Mouse (Mus musculus): ENCODE results near the gene Prkab1. TPM values are rescaled to one million over a fixed set of nuclear protein-coding genes. Genes with fewer than 3 reads are reported as not detected.

Gene Prkab1
- polyA plus RNA-seq, 1 experiment = 140 TPM

DNA sequence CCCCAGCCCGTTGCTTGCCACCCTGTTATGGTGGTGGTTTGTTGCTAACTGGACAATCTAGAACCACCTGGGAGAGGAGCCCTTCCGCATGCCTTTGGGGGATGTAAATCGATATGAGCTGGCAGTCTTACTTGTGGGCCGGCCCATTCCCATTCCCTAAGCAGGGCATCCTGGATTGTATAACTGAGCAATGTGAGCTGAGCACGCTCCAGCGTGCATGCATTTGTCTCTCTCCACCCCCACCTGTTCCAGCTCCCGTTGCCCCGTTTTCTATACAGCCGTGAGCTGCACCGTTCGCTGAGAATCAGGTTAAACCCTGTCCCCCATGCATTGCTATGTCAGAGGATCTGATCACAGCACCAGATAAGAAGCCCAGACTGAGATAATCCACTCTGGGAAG, 32.6 kb downstream of the Prkab1 start:
- H3K4me3 ChIP-seq (replicated peaks) = no peak overlapping the region
- peaks cover 93% of the 10 kb centered on the region for H3K36me3 ChIP-seq (replicated peaks; ENCODE audit: low read length)
- TF ChIP-seq GATA1 (IDR thresholded peaks at IDR 0.05; ENCODE audit: borderline replicate concordance, low read length) = no peak
- no peak for TF ChIP-seq FLI1 (IDR thresholded peaks at IDR 0.05; ENCODE audit: low read length)
- peaks cover 3% of the 10 kb centered on the region; the same call in 1 of the 2 replicates for H3K9me3 ChIP-seq
- no peaks in the 10 kb centered on the region for H3K4me1 ChIP-seq
- H3K27me3 ChIP-seq (replicated peaks) = no peaks in the 10 kb centered on the region

- no peak for TF ChIP-seq FLI1 (IDR thresholded peaks at IDR 0.05; ENCODE audit: low read length)
- TF ChIP-seq GATA1 (IDR thresholded peaks at IDR 0.05; ENCODE audit: borderline replicate concordance, low read length) = no peak
- H3K4me3 ChIP-seq (replicated peaks) = no peak overlapping the region
- peaks cover 3% of the 10 kb centered on the region; the same call in 1 of the 2 replicates for H3K9me3 ChIP-seq
- no peaks in the 10 kb centered on the region for H3K27me3 ChIP-seq (replicated peaks)
- no peaks in the 10 kb centered on the region for H3K4me1 ChIP-seq
- H3K36me3 ChIP-seq (replicated peaks; ENCODE audit: low read length) = peaks cover 98% of the 10 kb centered on the region
Observed at GRCm38 (mm10) chr5:115987284-115987683, 37.0 kb downstream of the Prkab1 start.

GRCm38 (mm10) chr5:115985101-115985500, 39.2 kb downstream of the Prkab1 start:
- H3K36me3 ChIP-seq (replicated peaks; ENCODE audit: low read length) = peaks cover 96% of the 10 kb centered on the region
- TF ChIP-seq GATA1 (IDR thresholded peaks at IDR 0.05; ENCODE audit: borderline replicate concordance, low read length) (no peak), FLI1 (IDR thresholded peaks at IDR 0.05; ENCODE audit: low read length) (no peak)
- no peaks in the 10 kb centered on the region for H3K27me3 ChIP-seq (replicated peaks)
- H3K4me1 ChIP-seq = no peaks in the 10 kb centered on the region
- no peaks in the 10 kb centered on the region for H3K9me3 ChIP-seq
- no peak overlapping the region for H3K4me3 ChIP-seq (replicated peaks)

- no peaks in the 10 kb centered on the region for H3K9me3 ChIP-seq
- peaks cover 96% of the 10 kb centered on the region for H3K36me3 ChIP-seq (replicated peaks; ENCODE audit: low read length)
Observed at GRCm38 (mm10) chr5:115984392-115984791, 39.9 kb downstream of the Prkab1 start.

DNA sequence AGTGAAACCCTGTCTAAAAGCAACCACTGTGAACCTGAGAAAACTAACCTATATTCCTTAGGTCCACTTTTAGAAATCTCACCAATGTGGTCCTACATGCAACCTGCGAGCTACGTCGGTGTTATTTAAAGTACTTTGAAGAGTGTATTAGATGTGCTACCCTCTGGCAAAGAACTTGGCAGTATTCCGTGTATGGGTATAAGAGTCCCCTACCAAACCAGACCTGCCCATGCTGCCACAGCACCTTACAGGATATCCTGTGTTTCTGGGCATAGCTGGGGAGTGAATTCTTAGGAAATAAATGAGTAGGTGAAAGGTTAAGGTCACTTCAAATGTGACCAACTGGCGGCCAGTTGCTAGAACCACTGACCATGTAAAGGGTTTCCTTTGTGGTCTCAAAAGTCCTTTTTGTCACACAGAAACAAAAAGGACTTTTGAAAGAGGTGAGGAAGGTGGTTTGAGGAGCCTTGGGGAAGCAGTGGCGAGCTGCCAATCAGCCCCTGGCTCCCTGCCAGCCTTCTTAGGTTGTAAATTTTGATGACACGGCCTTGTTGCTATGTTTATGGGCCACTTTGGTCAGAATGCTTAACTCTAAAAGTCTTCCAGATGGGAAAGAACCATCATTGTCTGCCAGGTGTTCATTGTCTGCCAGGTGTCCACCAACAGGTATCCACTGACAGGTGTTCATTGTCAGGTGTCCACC, 41.5 kb downstream of the Prkab1 start:
- peaks cover 96% of the 10 kb centered on the region for H3K36me3 ChIP-seq (replicated peaks; ENCODE audit: low read length)
- H3K4me1 ChIP-seq = peaks cover 15% of the 10 kb centered on the region
- no peak overlapping the region for H3K4me3 ChIP-seq (replicated peaks)
- H3K9me3 ChIP-seq = no peaks in the 10 kb centered on the region
- H3K27me3 ChIP-seq (replicated peaks) = no peaks in the 10 kb centered on the region
- TF ChIP-seq GATA1 (IDR thresholded peaks at IDR 0.05; ENCODE audit: borderline replicate concordance, low read length) = no peak
- no peak for TF ChIP-seq FLI1 (IDR thresholded peaks at IDR 0.05; ENCODE audit: low read length)

More at GRCm38 (mm10) chr5:115984392-115984791, 39.9 kb downstream of the Prkab1 start:
- TF ChIP-seq FLI1 (IDR thresholded peaks at IDR 0.05; ENCODE audit: low read length) (no peak), GATA1 (IDR thresholded peaks at IDR 0.05; ENCODE audit: borderline replicate concordance, low read length) (no peak)
- no peak overlapping the region for H3K4me3 ChIP-seq (replicated peaks)
- no peaks in the 10 kb centered on the region for H3K27me3 ChIP-seq (replicated peaks)
- peaks cover 1% of the 10 kb centered on the region; the same call in 1 of the 2 replicates for H3K4me1 ChIP-seq

DNA sequence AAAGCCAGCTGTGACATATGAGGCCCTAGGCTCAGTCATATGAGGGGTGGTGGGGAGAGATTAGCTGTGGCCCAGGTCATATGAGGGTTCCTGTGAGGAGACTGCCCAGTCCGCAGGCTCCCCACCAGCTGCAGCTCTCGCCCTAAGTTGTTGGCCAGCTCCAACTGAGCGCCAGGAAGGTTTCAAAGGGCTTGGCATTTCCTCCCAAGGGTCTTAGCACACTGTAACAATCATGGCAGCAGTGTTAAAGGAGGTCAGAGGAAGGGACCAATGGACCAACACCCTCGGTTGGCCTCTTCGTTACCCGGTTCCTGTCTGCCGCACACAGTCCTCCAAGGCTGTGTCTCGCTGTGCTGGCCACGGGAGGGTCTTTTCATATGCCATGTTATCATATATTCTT, 43.8 kb downstream of the Prkab1 start:
- Histone ChIP-seq H3K4me1 (peaks cover 25% of the 10 kb centered on the region), H3K9me3 (no peaks in the 10 kb centered on the region), H3K27me3 (replicated peaks) (no peaks in the 10 kb centered on the region), H3K36me3 (replicated peaks; ENCODE audit: low read length) (peaks cover 98% of the 10 kb centered on the region), H3K4me3 (replicated peaks) (no peak overlapping the region)
- TF ChIP-seq FLI1 (IDR thresholded peaks at IDR 0.05; ENCODE audit: low read length) (no peak), GATA1 (IDR thresholded peaks at IDR 0.05; ENCODE audit: borderline replicate concordance, low read length) (no peak)

DNA sequence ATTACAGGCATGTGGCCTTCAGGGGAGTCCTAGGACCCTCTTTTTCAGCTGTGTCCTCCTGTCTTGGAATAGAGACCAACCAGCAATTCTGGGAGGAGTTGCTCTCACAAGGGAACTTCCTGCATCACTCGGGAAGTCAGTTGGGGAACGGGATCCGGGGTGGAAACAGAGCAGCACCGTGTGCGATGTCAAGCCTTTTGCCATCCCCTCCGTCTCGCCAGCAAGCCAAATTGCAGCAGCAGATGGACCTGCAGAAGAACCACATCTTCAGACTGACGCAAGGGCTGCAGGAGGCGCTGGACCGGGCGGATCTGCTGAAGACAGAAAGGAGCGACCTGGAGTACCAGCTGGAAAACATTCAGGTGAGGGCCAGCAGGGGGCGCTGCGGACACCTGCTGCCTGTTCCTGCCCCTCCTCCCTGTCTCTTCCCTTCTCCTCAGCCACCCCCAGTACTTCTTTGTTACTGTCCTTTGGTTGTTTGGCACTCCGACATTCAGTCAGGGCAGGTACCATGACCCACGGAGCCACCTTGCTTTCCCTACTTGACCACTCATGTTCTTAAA, 45.1 kb downstream of the Prkab1 start:
- no peak for TF ChIP-seq FLI1 (IDR thresholded peaks at IDR 0.05; ENCODE audit: low read length)
- TF ChIP-seq GATA1 (IDR thresholded peaks at IDR 0.05; ENCODE audit: borderline replicate concordance, low read length) = no peak
- Histone ChIP-seq H3K4me1 (peaks cover 25% of the 10 kb centered on the region), H3K27me3 (replicated peaks) (no peaks in the 10 kb centered on the region), H3K4me3 (replicated peaks) (no peak overlapping the region), H3K36me3 (replicated peaks; ENCODE audit: low read length) (peaks cover 98% of the 10 kb centered on the region), H3K9me3 (no peaks in the 10 kb centered on the region)

- Histone ChIP-seq H3K4me3 (replicated peaks) (peak overlapping the region; percentile 25), H3K4me1 (peaks cover 25% of the 10 kb centered on the region), H3K27me3 (replicated peaks) (no peaks in the 10 kb centered on the region), H3K36me3 (replicated peaks; ENCODE audit: low read length) (peaks cover 97% of the 10 kb centered on the region), H3K9me3 (no peaks in the 10 kb centered on the region)
- no peak for TF ChIP-seq GATA1 (IDR thresholded peaks at IDR 0.05; ENCODE audit: borderline replicate concordance, low read length)
- TF ChIP-seq FLI1 (IDR thresholded peaks at IDR 0.05; ENCODE audit: low read length) = no peak
Observed at GRCm38 (mm10) chr5:115978255-115978654, 46.1 kb downstream of the Prkab1 start.

GRCm38 (mm10) chr5:115977757-115978156, 46.6 kb downstream of the Prkab1 start:
- Histone ChIP-seq H3K36me3 (replicated peaks; ENCODE audit: low read length) (peaks cover 97% of the 10 kb centered on the region), H3K27me3 (replicated peaks) (no peaks in the 10 kb centered on the region), H3K4me3 (replicated peaks) (peak overlapping the region; percentile 58), H3K9me3 (no peaks in the 10 kb centered on the region), H3K4me1 (peaks cover 25% of the 10 kb centered on the region)
- TF ChIP-seq GATA1 (IDR thresholded peaks at IDR 0.05; ENCODE audit: borderline replicate concordance, low read length) = no peak
- TF ChIP-seq FLI1 (IDR thresholded peaks at IDR 0.05; ENCODE audit: low read length) = no peak

DNA sequence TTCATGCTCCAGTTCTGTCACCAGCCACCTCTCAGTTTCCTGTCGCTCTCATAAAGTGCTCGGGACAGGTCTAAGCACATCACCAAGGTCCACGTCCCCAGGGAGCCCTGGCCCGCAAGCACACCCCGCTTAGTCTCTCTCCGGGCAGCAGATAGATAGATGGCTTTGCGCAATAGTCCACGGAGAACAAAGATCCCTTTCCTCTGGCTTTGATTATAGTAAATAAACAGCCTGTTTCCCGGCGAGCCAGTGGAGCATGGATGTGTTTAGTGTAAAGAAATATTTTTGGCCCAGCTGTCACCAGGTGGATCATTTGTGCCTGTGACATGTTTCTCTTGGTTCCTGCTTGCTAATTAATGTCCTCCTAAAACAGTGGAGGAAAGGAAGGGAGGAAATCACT, 47.0 kb downstream of the Prkab1 start:
- no peaks in the 10 kb centered on the region for H3K9me3 ChIP-seq
- peaks cover 25% of the 10 kb centered on the region for H3K4me1 ChIP-seq
- H3K36me3 ChIP-seq (replicated peaks; ENCODE audit: low read length) = peaks cover 96% of the 10 kb centered on the region
- TF ChIP-seq GATA1 (IDR thresholded peaks at IDR 0.05; ENCODE audit: borderline replicate concordance, low read length) = no peak
- no peak for TF ChIP-seq FLI1 (IDR thresholded peaks at IDR 0.05; ENCODE audit: low read length)
- no peak overlapping the region for H3K4me3 ChIP-seq (replicated peaks)
- no peaks in the 10 kb centered on the region for H3K27me3 ChIP-seq (replicated peaks)

All from megakaryocyte, embryonic 14.5 days (primary cell).